Mouse (Mus musculus) CH12.LX (cell line): ENCODE data around the gene Zc3h18. TPM values are rescaled to one million over a fixed set of nuclear protein-coding genes. Genes with fewer than 3 reads are reported as not detected.
A peak's percentile ranks its signal among the peaks of the same experiment; 100 is the strongest.

Source experiments
- DNase-seq: peaks from one replicate; pipeline ENCODE4 v3.0.0-alpha.2; 2013; ENCODE audit errors: extremely low read depth
- H3K27ac ChIP-seq: 2 replicates; pipeline ENCODE4 v1.5.1; 2012; ENCODE audit warnings: low read depth, mild to moderate bottlenecking, control low read depth, moderate library complexity; ENCODE audit not compliant: insufficient read depth
- H3K27me3 ChIP-seq: replicated peaks from 2 replicates; pipeline ENCODE3; 2012; ENCODE audit warnings: inconsistent platforms
- H3K36me3 ChIP-seq, 2 experiments: replicated peaks in 1 of 2; 2 replicates each; pipeline versions ENCODE3 to v1.6.1; 2012; ENCODE audit warnings: inconsistent platforms in 1 of 2, low read length in 1 of 2, mild to moderate bottlenecking in 1 of 2, mixed read lengths in 1 of 2, moderate library complexity in 1 of 2; ENCODE audit not compliant: control insufficient read depth in 1 of 2, insufficient read depth in 1 of 2
- H3K4me1 ChIP-seq, 2 experiments: 2 replicates each; pipeline ENCODE4 v1.6.1; 2012; ENCODE audit warnings: inconsistent platforms in 1 of 2, moderate library complexity in 1 of 2; ENCODE audit not compliant: insufficient read depth in 2 of 2, control insufficient read depth in 1 of 2
- H3K4me2 ChIP-seq: 2 replicates; pipeline ENCODE4 v1.6.1; 2012; ENCODE audit warnings: low read depth, mild to moderate bottlenecking, control low read depth; ENCODE audit not compliant: poor library complexity, insufficient read depth, severe bottlenecking
- H3K4me3 ChIP-seq, 3 experiments: fragments of 150-350 bp in 1 of 3; sonication (generic) in 1 of 3; replicated peaks in 1 of 3; 2 replicates each; pipeline versions ENCODE3 to v1.5.1; 2011 to 2012; ENCODE audit warnings: low read depth in 2 of 3, low read length in 2 of 3, mild to moderate bottlenecking in 2 of 3, moderate library complexity in 2 of 3, control low read depth in 1 of 3, improper control_type of control experiment in 1 of 3, inconsistent platforms in 1 of 3, mixed read lengths in 1 of 3; ENCODE audit not compliant: poor library complexity in 1 of 3
- H3K79me2 ChIP-seq: replicated peaks from 2 replicates; pipeline ENCODE4 v1.6.1; 2012; ENCODE audit warnings: mild to moderate bottlenecking, moderate library complexity; ENCODE audit not compliant: control insufficient read depth, poor library complexity, insufficient read depth, severe bottlenecking; ENCODE audit errors: extremely low read depth
- H3K9ac ChIP-seq: 2 replicates; pipeline ENCODE4 v1.6.1; 2012; ENCODE audit warnings: low read depth, mild to moderate bottlenecking, control low read depth, moderate library complexity; ENCODE audit not compliant: insufficient read depth
- H3K9me3 ChIP-seq: replicated peaks from 2 replicates; pipeline ENCODE3; 2012; ENCODE audit warnings: low read length, inconsistent platforms, mixed read lengths
- CHD2 ChIP-seq: IDR thresholded peaks from 2 replicates; pipeline ENCODE4 v1.6.1; 2011; ENCODE audit warnings: low read length, improper control_type of control experiment
- ELF1 ChIP-seq: IDR thresholded peaks from 2 replicates; pipeline ENCODE4 v1.6.1; 2014; ENCODE audit warnings: low read depth, mild to moderate bottlenecking, inconsistent platforms, low read length, improper control_type of control experiment
- HCFC1 ChIP-seq: IDR thresholded peaks from 2 replicates; pipeline ENCODE4 v1.6.1; 2012; ENCODE audit warnings: low read depth, mild to moderate bottlenecking, inconsistent platforms, low read length, improper control_type of control experiment
- JUND ChIP-seq: conservative IDR thresholded peaks from 2 replicates; pipeline ENCODE4 v1.6.1; 2011; ENCODE audit warnings: low read depth, low read length, improper control_type of control experiment
- KAT2A ChIP-seq: IDR thresholded peaks from 2 replicates; pipeline ENCODE4 v1.6.1; 2012; ENCODE audit warnings: low read length, improper control_type of control experiment, inconsistent platforms; ENCODE audit not compliant: insufficient replicate concordance
- MAFK ChIP-seq: IDR thresholded peaks from 2 replicates; pipeline ENCODE4 v1.6.1; 2011; ENCODE audit warnings: low read length, improper control_type of control experiment; ENCODE audit not compliant: insufficient replicate concordance
- MAZ ChIP-seq: IDR thresholded peaks from 2 replicates; pipeline ENCODE4 v1.6.1; 2012; ENCODE audit warnings: low read depth, mild to moderate bottlenecking, inconsistent platforms, low read length, improper control_type of control experiment, moderate library complexity
- MYC ChIP-seq: IDR thresholded peaks from 2 replicates; pipeline ENCODE4 v1.6.1; 2011; ENCODE audit warnings: low read depth, mild to moderate bottlenecking, improper control_type of control experiment, low read length
- NRF1 ChIP-seq: IDR thresholded peaks from 2 replicates; pipeline ENCODE4 v1.6.1; 2014; ENCODE audit warnings: low read depth, mild to moderate bottlenecking, inconsistent platforms, low read length, improper control_type of control experiment, moderate library complexity
- RCOR1 ChIP-seq: conservative IDR thresholded peaks from 2 replicates; pipeline ENCODE4 v1.6.1; 2012; ENCODE audit warnings: low read depth, mild to moderate bottlenecking, inconsistent platforms, low read length, improper control_type of control experiment
- SMC3 ChIP-seq: IDR thresholded peaks from 2 replicates; pipeline ENCODE4 v1.6.1; 2011; ENCODE audit warnings: low read depth, low read length, improper control_type of control experiment
- TCF12 ChIP-seq: IDR thresholded peaks from 2 replicates; pipeline ENCODE4 v1.6.1; 2014; ENCODE audit warnings: low read depth, mild to moderate bottlenecking, inconsistent platforms, low read length, improper control_type of control experiment
- USF1 ChIP-seq: IDR thresholded peaks from 2 replicates; pipeline ENCODE4 v1.6.1; 2014; ENCODE audit warnings: low read depth, mild to moderate bottlenecking, inconsistent platforms, low read length, improper control_type of control experiment
- USF2 ChIP-seq: conservative IDR thresholded peaks from 2 replicates; pipeline ENCODE4 v1.6.1; 2011; ENCODE audit warnings: low read depth, low read length, improper control_type of control experiment
- ZC3H11A ChIP-seq: IDR thresholded peaks from 2 replicates; pipeline ENCODE4 v1.6.1; 2012; ENCODE audit warnings: low read depth, mild to moderate bottlenecking, inconsistent platforms, low read length, improper control_type of control experiment
- dilution Hi-C: fragments of 300-500 bp; cut with MboI; formaldehyde crosslinking; loops from 2 replicates; pipeline ENCODE4 v1.14.3; 2020; ENCODE audit warnings: low sequenced_read_pairs; ENCODE audit not compliant: extremely low pct_unique_long_range_greater_than_20kb, extremely low pct_ligation_motif_present
- in situ Hi-C: fragments of 300-500 bp; cut with MboI; formaldehyde crosslinking; loops from 3 replicates; pipeline ENCODE4 v1.14.3; 2019; ENCODE audit warnings: low sequenced_read_pairs, low pct_ligation_motif_present, low pct_unique_long_range_greater_than_20kb, mixed read lengths
- polyA plus RNA-seq: library from polyadenylated mRNA; unstranded; fragments of >175 nt; gene quantifications from 2 replicates; pipeline ENCODE4 v1.2.1, GENCODE M21; 2012; ENCODE audit warnings: low read depth; ENCODE audit not compliant: insufficient read length
- total RNA-seq, 2 experiments: library from RNA; depleted of rRNA; stranded (reverse); fragments of 300-350 nt in 1 of 2; fragments of >200 nt in 1 of 2; gene quantifications; 2 replicates each; pipeline ENCODE4 v1.2.3; 2012 to 2014

Zc3h18 gene
- total and polyA plus RNA-seq, 3 experiments = 34.6 to 83.0 (median 58.5) TPM

- Histone ChIP-seq H3K4me1 (peaks cover 33 to 82% of the 10 kb centered on the region in 2 experiments), H3K27ac (no peak overlapping the region; the same call in 1 of the 2 replicates), H3K9ac (no peak overlapping the region), H3K27me3 (no peaks in the 10 kb centered on the region), H3K79me2 (peaks cover 34% of the 10 kb centered on the region), H3K9me3 (no peaks in the 10 kb centered on the region), H3K4me3 (no peak overlapping the region), H3K36me3 (peaks cover 54 to 84% of the 10 kb centered on the region in 2 experiments), H3K4me2 (no peak overlapping the region)
- dilution Hi-C loops (no loop called here), in situ Hi-C loops (loop anchor here (25.0 kb wide), 1 partner anchor 839 kb away; the partner anchor contains the start of genes Fbxo31 and Map1lc3b)
- TF ChIP-seq TCF12 (peak; percentile 29; the same call in 1 of the 2 replicates), ELF1 (peak; percentile 17; the same call in 1 of the 2 replicates), USF1 (no peak), CHD2 (no peak)
- peak; percentile 21 for DNase-seq
These were observed 49.7 kb downstream of the Zc3h18 start for GRCm38 (mm10) chr8:122426145-122426544.

GRCm38 (mm10) chr8:122427607-122428006, 51.2 kb downstream of the Zc3h18 start:
- TF ChIP-seq ZC3H11A (no peak), MYC (no peak), USF2 (no peak), HCFC1 (no peak), JUND (no peak), MAFK (no peak), MAZ (no peak), NRF1 (no peak), KAT2A (no peak), SMC3 (no peak), RCOR1 (no peak), TCF12 (no peak)
- TF ChIP-seq, all 38 proteins: peak for 0
- no peak overlapping the region for H3K9ac ChIP-seq
- no peaks in the 10 kb centered on the region for H3K27me3 ChIP-seq
- no peaks in the 10 kb centered on the region for H3K9me3 ChIP-seq
- peaks cover 52 to 72% of the 10 kb centered on the region in 2 experiments for H3K36me3 ChIP-seq
- no peak for DNase-seq
- H3K27ac ChIP-seq = peak overlapping the region; percentile 25; the same call in 1 of the 2 replicates
- no peak overlapping the region for H3K4me2 ChIP-seq
- peaks cover 30 to 68% of the 10 kb centered on the region in 2 experiments for H3K4me1 ChIP-seq
- H3K4me3 ChIP-seq = peak overlapping the region in 1 of 3 experiments; percentile 0
- peaks cover 44% of the 10 kb centered on the region for H3K79me2 ChIP-seq
- in situ Hi-C loops = loop anchor here (25.0 kb wide), 1 partner anchor 840 kb away; the partner anchor contains the start of genes Fbxo31 and Map1lc3b
- dilution Hi-C loops = no loop called here
